Mouse (Mus musculus): ENCODE data around the gene 1600015I10Rik. TPM values are rescaled to one million over a fixed set of nuclear protein-coding genes. Genes with fewer than 3 reads are reported as not detected.

1600015I10Rik gene
- not detected in 2 replicates for polyA plus RNA-seq (2021; fragmentation: Nextera tagmentation)
- long read RNA-seq, experiment 1 = 0 reads
- long read RNA-seq, experiment 2 = 0 reads

DNA sequence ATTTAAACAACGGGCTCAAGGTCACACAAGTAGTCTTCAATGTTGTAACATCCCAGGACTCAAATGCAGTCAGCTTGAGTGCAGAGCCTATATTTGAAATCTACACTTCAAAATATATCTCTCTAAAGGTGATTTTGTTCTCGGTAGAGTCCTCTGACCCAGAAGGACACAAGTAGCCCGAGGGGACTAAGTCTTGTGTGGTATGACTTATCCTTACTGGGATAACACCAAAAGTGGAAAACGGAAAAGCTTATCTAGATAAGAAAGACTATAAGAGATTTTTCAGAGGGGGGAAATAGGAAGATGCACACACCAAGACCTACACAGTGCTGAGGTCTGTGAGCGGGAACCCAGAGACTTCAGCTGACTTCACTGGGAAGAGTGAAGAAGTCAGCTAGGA lies at the start of gene 1600015I10Rik:
Gene 1600015I10Rik (plus strand): TSS at position 301 of the 400 bp plus-strand sequence.

DNA sequence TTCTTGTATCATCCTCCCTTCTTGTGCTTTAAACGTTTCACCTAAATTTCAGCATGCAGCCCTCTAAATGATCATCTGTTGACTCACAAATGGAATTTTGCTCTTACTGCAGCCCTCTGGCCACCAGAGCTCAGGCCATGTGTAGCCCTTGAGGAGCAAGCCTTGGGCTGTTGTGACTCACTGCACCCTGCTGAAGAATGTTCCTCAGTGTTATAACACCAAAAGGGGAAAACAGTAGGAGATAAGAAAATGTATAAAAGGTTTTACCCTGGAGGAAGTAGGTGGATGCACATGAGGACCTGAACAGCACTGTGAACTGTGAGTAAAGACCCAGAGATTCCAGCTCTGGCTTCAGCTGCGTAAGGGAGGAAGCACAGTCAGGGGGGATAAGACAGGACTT lies 45.0 kb downstream of the 1600015I10Rik start, which contains the start of gene Doxl2:
Gene Doxl2 (plus strand): TSS at position 301 of the 400 bp plus-strand sequence.

Other genes starting within 250 kb of the 1600015I10Rik start
- gene Gimap4, start 245.3 kb upstream of the 1600015I10Rik start, polyA plus RNA-seq (2021; fragmentation: Nextera tagmentation) = 0.20 and 0.39 TPM in 2 replicates
- gene Gimap6, start 221.7 kb upstream of the 1600015I10Rik start, polyA plus RNA-seq (2021; fragmentation: Nextera tagmentation) = 2.5 and 3.2 TPM in 2 replicates
- 0.59 TPM in 1 of 2 replicates, not detected in the other for gene Gm28053, start 211.3 kb upstream of the 1600015I10Rik start, polyA plus RNA-seq (2021; fragmentation: Nextera tagmentation)
- gene Gimap7, start 211.3 kb upstream of the 1600015I10Rik start, polyA plus RNA-seq (2021; fragmentation: Nextera tagmentation) = not detected in 2 replicates
- 2.9 and 3.4 TPM in 2 replicates for gene Gimap1, start 190.8 kb upstream of the 1600015I10Rik start, polyA plus RNA-seq (2021; fragmentation: Nextera tagmentation)
- 0.44 and 0.63 TPM in 2 replicates for gene Gimap5, start 183.7 kb upstream of the 1600015I10Rik start, polyA plus RNA-seq (2021; fragmentation: Nextera tagmentation)
- 0.10 TPM in 1 of 2 replicates, not detected in the other for gene Gimap3, start 159.0 kb upstream of the 1600015I10Rik start, polyA plus RNA-seq (2021; fragmentation: Nextera tagmentation)
- 39.3 and 69.5 TPM in 2 replicates for gene Tmem176a, start 89.0 kb upstream of the 1600015I10Rik start, polyA plus RNA-seq (2021; fragmentation: Nextera tagmentation)
- 70.9 and 75.1 TPM in 2 replicates for gene Tmem176b, start 88.4 kb upstream of the 1600015I10Rik start, polyA plus RNA-seq (2021; fragmentation: Nextera tagmentation)
- gene Aoc1, start 57.0 kb upstream of the 1600015I10Rik start, polyA plus RNA-seq (2021; fragmentation: Nextera tagmentation) = 0.10 TPM in 1 of 2 replicates, not detected in the other
- gene Doxl2, start 45.1 kb downstream of the 1600015I10Rik start, polyA plus RNA-seq (2021; fragmentation: Nextera tagmentation) = not detected in 2 replicates
- gene Svs1, start 57.0 kb downstream of the 1600015I10Rik start, polyA plus RNA-seq (2021; fragmentation: Nextera tagmentation) = not detected in 2 replicates
- 1.1 and 1.5 TPM in 2 replicates for gene Gpnmb, start 106.7 kb downstream of the 1600015I10Rik start, polyA plus RNA-seq (2021; fragmentation: Nextera tagmentation)
- 32.4 and 41.5 TPM in 2 replicates for gene Malsu1, start 143.9 kb downstream of the 1600015I10Rik start, polyA plus RNA-seq (2021; fragmentation: Nextera tagmentation)

All from left cerebral cortex, adult 6 months (tissue).